Mouse (Mus musculus) forebrain, embryonic 11.5 days (tissue): ENCODE data around the gene Snx30. TPM values are rescaled to one million over a fixed set of nuclear protein-coding genes. Genes with fewer than 3 reads are reported as not detected.
A peak's percentile ranks its signal among the peaks of the same experiment; 100 is the strongest.

Source experiments
- ATAC-seq: fragments of 200-750 bp; cut with Nextera tagmentation; replicated peaks from 2 replicates; pipeline ENCODE4 v1.8.0; 2017; ENCODE audit warnings: moderate TSS enrichment; ENCODE audit not compliant: low FRiP score
- DNase-seq: peaks from one replicate; pipeline ENCODE4 v3.0.0-alpha.2; 2017; ENCODE audit warnings: low spot score
- H3K27ac ChIP-seq: fragments of 300-500 bp; sonication (generic); 2 replicates; pipeline ENCODE4 v1.5.1; 2014; ENCODE audit warnings: low read depth, low read length
- H3K27me3 ChIP-seq: fragments of 300-500 bp; sonication (generic); 2 replicates; pipeline ENCODE4 v1.6.1; 2014; ENCODE audit warnings: mild to moderate bottlenecking, low read length, mixed read lengths; ENCODE audit not compliant: control insufficient read depth, insufficient read depth
- H3K36me3 ChIP-seq: fragments of 300-500 bp; sonication (generic); 2 replicates; pipeline ENCODE4 v1.6.1; 2014; ENCODE audit warnings: mild to moderate bottlenecking, low read length, moderate library complexity, mixed read lengths; ENCODE audit not compliant: control insufficient read depth, insufficient read depth
- H3K4me1 ChIP-seq: fragments of 300-500 bp; sonication (generic); replicated peaks from 2 replicates; pipeline ENCODE4 v1.6.1; 2014; ENCODE audit warnings: low read length, mixed read lengths; ENCODE audit not compliant: control insufficient read depth, insufficient read depth
- H3K4me2 ChIP-seq: fragments of 300-500 bp; sonication (generic); 2 replicates; pipeline ENCODE4 v1.6.1; 2014; ENCODE audit warnings: low read depth, mild to moderate bottlenecking, low read length, moderate library complexity, mixed read lengths; ENCODE audit not compliant: severe bottlenecking
- H3K4me3 ChIP-seq: fragments of 300-500 bp; sonication (generic); 2 replicates; pipeline ENCODE4 v1.5.1; 2014; ENCODE audit warnings: low read depth, low read length
- H3K9ac ChIP-seq: fragments of 300-500 bp; sonication (generic); 2 replicates; pipeline ENCODE4 v1.6.1; 2014; ENCODE audit warnings: low read length
- H3K9me3 ChIP-seq: fragments of 300-500 bp; sonication (generic); 2 replicates; pipeline ENCODE4 v1.6.1; 2016; ENCODE audit warnings: low read length, mixed read lengths; ENCODE audit not compliant: control insufficient read depth
- WGBS: fragments of 180-500 bp; shearing (Covaris S2); extraction: QIAGEN DNeasy Blood & Tissue Kit; methylation state at CpG from one replicate; pipeline ENCODE4 v1.1.7; 2014; 5-methylcytosine and 5-hydroxymethylcytosine counted together
- polyA plus RNA-seq: library from polyadenylated mRNA; unstranded; fragments of >200 nt; fragmentation: Nextera tagmentation; extraction: Ambion mirVana; gene quantifications from 2 replicates; pipeline ENCODE4 v1.2.1, GENCODE M21; 2014

Gene Snx30
- polyA plus RNA-seq, 1 experiment from 2014 or later: 8.8 TPM

- Histone ChIP-seq H3K9ac (no peak overlapping the region), H3K27me3 (no peaks in the 10 kb centered on the region), H3K36me3 (peaks cover under 1% of the 10 kb centered on the region), H3K27ac (no peak overlapping the region), H3K4me2 (no peak overlapping the region), H3K4me1 (no peaks in the 10 kb centered on the region; the same call in 1 of the 2 replicates), H3K9me3 (no peaks in the 10 kb centered on the region), H3K4me3 (no peak overlapping the region)
- ATAC-seq (0 out of 2 replicates have a peak, but pooled peaks have one; percentile 55), DNase-seq (no peak)
- 44% methylated on average over 7 of the region's 7 CpGs for WGBS
Observed at GRCm38 (mm10) chr4:59765385-59766005, 40.1 kb upstream of the Snx30 start.

DNA sequence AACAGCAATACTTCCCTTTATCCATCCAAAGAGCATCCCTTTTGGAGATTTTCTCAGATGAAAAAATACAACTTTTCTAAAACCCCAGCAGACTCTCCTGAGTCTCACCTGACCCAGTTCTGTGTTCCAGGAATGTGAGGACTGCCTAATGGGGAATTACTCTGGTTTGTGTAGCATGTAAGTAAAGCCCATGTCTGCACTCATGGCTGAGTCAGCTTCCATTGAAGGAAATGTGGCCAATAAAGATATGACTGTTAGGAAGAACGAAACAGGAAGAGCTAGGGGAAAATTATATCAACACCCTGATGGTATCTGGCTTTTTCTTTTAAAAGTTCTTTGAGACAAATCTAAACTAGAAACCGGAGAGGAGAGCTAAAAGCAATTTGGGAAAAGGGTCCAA is 37.9 kb upstream of the Snx30 start:
- Histone ChIP-seq H3K27me3 (no peaks in the 10 kb centered on the region), H3K9me3 (no peaks in the 10 kb centered on the region), H3K9ac (no peak overlapping the region), H3K4me2 (no peak overlapping the region), H3K36me3 (peaks cover 6% of the 10 kb centered on the region), H3K27ac (no peak overlapping the region), H3K4me1 (no peaks in the 10 kb centered on the region; the same call in 1 of the 2 replicates), H3K4me3 (no peak overlapping the region)
- 90% methylated on average over 2 of the region's 2 CpGs for WGBS
- no peak for ATAC-seq
- DNase-seq: no peak

GRCm38 (mm10) chr4:59772171-59772879 is 33.3 kb upstream of the Snx30 start:
- H3K4me3 ChIP-seq: no peak overlapping the region
- no peak overlapping the region for H3K4me2 ChIP-seq
- 32% methylated on average over 17 of the region's 17 CpGs for WGBS
- no peaks in the 10 kb centered on the region for H3K27me3 ChIP-seq
- peaks cover 6% of the 10 kb centered on the region for H3K36me3 ChIP-seq
- no peak overlapping the region for H3K27ac ChIP-seq
- H3K9ac ChIP-seq: no peak overlapping the region
- ATAC-seq (no peak), DNase-seq (no peak)
- peaks cover 2% of the 10 kb centered on the region; the same call in 1 of the 2 replicates for H3K4me1 ChIP-seq
- H3K9me3 ChIP-seq: no peaks in the 10 kb centered on the region

GRCm38 (mm10) chr4:59777828-59778227 is 27.8 kb upstream of the Snx30 start:
- Histone ChIP-seq H3K4me2 (no peak overlapping the region), H3K36me3 (no peaks in the 10 kb centered on the region), H3K4me1 (peaks cover 2% of the 10 kb centered on the region; the same call in 1 of the 2 replicates), H3K9me3 (no peaks in the 10 kb centered on the region), H3K4me3 (no peak overlapping the region), H3K27me3 (no peaks in the 10 kb centered on the region), H3K27ac (no peak overlapping the region), H3K9ac (no peak overlapping the region)
- no peak for ATAC-seq
- DNase-seq: no peak
- WGBS: 88% methylated on average over 3 of the region's 3 CpGs

- H3K27ac ChIP-seq: no peak overlapping the region
- H3K36me3 ChIP-seq: no peaks in the 10 kb centered on the region
- H3K4me3 ChIP-seq: no peak overlapping the region
- H3K9ac ChIP-seq: no peak overlapping the region
- DNase-seq: no peak
- ATAC-seq: no peak
- no peaks in the 10 kb centered on the region for H3K4me1 ChIP-seq
- H3K4me2 ChIP-seq: no peak overlapping the region
- H3K27me3 ChIP-seq: no peaks in the 10 kb centered on the region
- H3K9me3 ChIP-seq: no peaks in the 10 kb centered on the region
- WGBS: 46% methylated on average over 1 of the region's 1 CpGs
Observed at GRCm38 (mm10) chr4:59780568-59780967, 25.1 kb upstream of the Snx30 start.

- Histone ChIP-seq H3K36me3 (no peaks in the 10 kb centered on the region), H3K4me2 (peak overlapping the region; percentile 71), H3K4me3 (peak overlapping the region; percentile 94), H3K9me3 (no peaks in the 10 kb centered on the region), H3K27ac (peak overlapping the region; percentile 59), H3K9ac (peak overlapping the region; percentile 90), H3K27me3 (no peaks in the 10 kb centered on the region), H3K4me1 (no peaks in the 10 kb centered on the region)
- under 1% methylated on average over 47 of the region's 47 CpGs for WGBS
- ATAC-seq (peak; percentile 7), DNase-seq (peak; percentile 66)
Observed at GRCm38 (mm10) chr4:59782853-59783684, 22.6 kb upstream of the Snx30 start.

- peak; percentile 95 for ATAC-seq
- WGBS: 1% methylated on average over 36 of the region's 36 CpGs
- no peaks in the 10 kb centered on the region for H3K36me3 ChIP-seq
- H3K4me2 ChIP-seq: peak overlapping the region; percentile 71
- no peaks in the 10 kb centered on the region for H3K9me3 ChIP-seq
- peak overlapping the region; percentile 59 for H3K27ac ChIP-seq
- H3K27me3 ChIP-seq: no peaks in the 10 kb centered on the region
- H3K4me1 ChIP-seq: no peaks in the 10 kb centered on the region
- H3K9ac ChIP-seq: peak overlapping the region; percentile 90
- peak; percentile 96 for DNase-seq
- peak overlapping the region; percentile 94 for H3K4me3 ChIP-seq
Observed at GRCm38 (mm10) chr4:59783685-59784279, 21.9 kb upstream of the Snx30 start.

DNA sequence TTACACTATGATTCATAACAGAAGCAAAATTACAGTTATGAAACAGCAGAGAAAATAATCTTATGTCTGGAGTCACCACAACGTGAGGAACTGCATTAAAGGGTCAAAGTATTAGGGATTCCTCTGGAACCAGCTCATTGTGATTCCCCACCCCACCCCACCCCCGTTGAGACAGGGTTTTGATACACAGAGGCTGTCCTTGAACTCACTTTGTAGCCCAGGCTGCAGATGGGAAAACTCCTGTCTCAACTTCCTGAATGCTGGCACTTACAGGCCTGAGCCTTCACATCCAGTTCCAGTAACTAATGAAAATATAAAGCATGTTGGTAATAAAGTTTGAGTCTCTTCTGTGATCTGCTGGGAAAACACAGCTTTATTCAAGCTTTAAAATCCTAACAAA is 20.2 kb upstream of the Snx30 start:
- no peak overlapping the region for H3K27ac ChIP-seq
- ATAC-seq (no peak), DNase-seq (no peak)
- H3K4me2 ChIP-seq: no peak overlapping the region
- WGBS: 25% methylated on average over 2 of the region's 2 CpGs
- no peaks in the 10 kb centered on the region for H3K4me1 ChIP-seq
- no peak overlapping the region for H3K4me3 ChIP-seq
- H3K27me3 ChIP-seq: no peaks in the 10 kb centered on the region
- no peak overlapping the region for H3K9ac ChIP-seq
- no peaks in the 10 kb centered on the region for H3K9me3 ChIP-seq
- H3K36me3 ChIP-seq: no peaks in the 10 kb centered on the region
